Mouse (Mus musculus) midbrain, postnatal 0 days (tissue): ENCODE measurements around the gene Nprl2. TPM values are rescaled to one million over a fixed set of nuclear protein-coding genes. Genes with fewer than 3 reads are reported as not detected.

Experiments used
- ATAC-seq: fragments of 200-750 bp; cut with Nextera tagmentation; 2 replicates; pipeline ENCODE4 v1.8.0; 2017; ENCODE audit warnings: moderate number of reproducible peaks, mild to moderate bottlenecking, moderate TSS enrichment, moderate library complexity; ENCODE audit not compliant: low FRiP score
- DNase-seq: peaks from one replicate; pipeline ENCODE4 v3.0.0-alpha.2; 2015; ENCODE audit warnings: low spot score
- H3K27ac ChIP-seq: fragments of 300-500 bp; sonication (generic); 2 replicates; pipeline ENCODE4 v1.5.1; 2014; ENCODE audit warnings: low read depth, mild to moderate bottlenecking, low read length, mixed read lengths
- H3K27me3 ChIP-seq: fragments of 300-500 bp; sonication (generic); 2 replicates; pipeline ENCODE4 v1.6.1; 2014; ENCODE audit warnings: low read length, control low read depth, mixed read lengths; ENCODE audit not compliant: insufficient read depth
- H3K36me3 ChIP-seq: fragments of 300-500 bp; sonication (generic); 2 replicates; pipeline ENCODE4 v1.6.1; 2014; ENCODE audit warnings: low read length, control low read depth, mixed read lengths; ENCODE audit not compliant: insufficient read depth
- H3K4me1 ChIP-seq: fragments of 300-500 bp; sonication (generic); 2 replicates; pipeline ENCODE4 v1.6.1; 2014; ENCODE audit warnings: mild to moderate bottlenecking, control low read depth, antibody characterized with exemption, low read length, mixed read lengths; ENCODE audit not compliant: insufficient read depth
- H3K4me2 ChIP-seq: fragments of 300-500 bp; sonication (generic); 2 replicates; pipeline ENCODE4 v1.6.1; 2014; ENCODE audit warnings: low read depth, mild to moderate bottlenecking, low read length, mixed read lengths; ENCODE audit not compliant: poor library complexity, severe bottlenecking
- H3K4me3 ChIP-seq: fragments of 300-500 bp; sonication (generic); 2 replicates; pipeline ENCODE4 v1.5.1; 2014; ENCODE audit warnings: low read depth, mild to moderate bottlenecking, low read length, moderate library complexity
- H3K9ac ChIP-seq: fragments of 300-500 bp; sonication (generic); replicated peaks from 2 replicates; pipeline ENCODE4 v1.6.1; 2014; ENCODE audit warnings: mild to moderate bottlenecking, low read length, moderate library complexity, mixed read lengths; ENCODE audit not compliant: poor library complexity, severe bottlenecking
- H3K9me3 ChIP-seq: fragments of 300-500 bp; sonication (generic); 2 replicates; pipeline ENCODE4 v1.6.1; 2016; ENCODE audit warnings: low read length, control low read depth
- CTCF ChIP-seq: IDR thresholded peaks from 2 replicates; pipeline ENCODE4 v1.5.1; 2016; ENCODE audit warnings: antibody characterized with exemption, mild to moderate bottlenecking
- WGBS: fragments of 180-500 bp; shearing (Covaris S2); extraction: QIAGEN DNeasy Blood & Tissue Kit; methylation state at CpG from one replicate; pipeline ENCODE4 v1.1.7; 2014; 5-methylcytosine and 5-hydroxymethylcytosine counted together
- polyA plus RNA-seq: library from polyadenylated mRNA; unstranded; fragments of >200 nt; fragmentation: Nextera tagmentation; extraction: Ambion mirVana; gene quantifications from 2 replicates; pipeline ENCODE4 v1.2.1, GENCODE M21; 2015
- total RNA-seq: library from RNA; depleted of rRNA; stranded (reverse); fragments of >200 nt; gene quantifications from 2 replicates; pipeline ENCODE4 v1.2.3, GENCODE M21; 2014

Gene Nprl2
- total and polyA plus RNA-seq, 2 experiments from 2014 or later: 60.0 to 68.7 TPM

GRCm38 (mm10) chr9:107539940-107540339 is 2.1 kb upstream of the Nprl2 start:
- no peak for ATAC-seq
- Histone ChIP-seq H3K4me3 (no peak overlapping the region), H3K9me3 (no peaks in the 10 kb centered on the region), H3K4me1 (peaks cover 22% of the 10 kb centered on the region), H3K27ac (no peak overlapping the region), H3K27me3 (no peaks in the 10 kb centered on the region), H3K4me2 (no peak overlapping the region), H3K36me3 (peaks cover 38% of the 10 kb centered on the region), H3K9ac (no peak overlapping the region)
- 93% methylated on average over 8 of the region's 8 CpGs for WGBS
- no peak for TF ChIP-seq CTCF
- DNase-seq: no peak

- TF ChIP-seq CTCF: 0 out of 2 replicates have a peak, but pooled peaks have one; percentile 5
- no peak overlapping the region for H3K4me3 ChIP-seq
- H3K36me3 ChIP-seq: peaks cover 42% of the 10 kb centered on the region
- no peak for DNase-seq
- ATAC-seq: no peak
- H3K9me3 ChIP-seq: no peaks in the 10 kb centered on the region
- peak overlapping the region; percentile 79 for H3K4me2 ChIP-seq
- 76% methylated on average over 4 of the region's 4 CpGs for WGBS
- no peaks in the 10 kb centered on the region for H3K27me3 ChIP-seq
- peaks cover 22% of the 10 kb centered on the region for H3K4me1 ChIP-seq
- H3K9ac ChIP-seq: no peak overlapping the region
- H3K27ac ChIP-seq: no peak overlapping the region
Observed at GRCm38 (mm10) chr9:107540420-107540819, 1.6 kb upstream of the Nprl2 start.

- DNase-seq: no peak
- Histone ChIP-seq H3K4me3 (peak overlapping the region; percentile 56), H3K4me1 (peaks cover 16% of the 10 kb centered on the region), H3K27me3 (no peaks in the 10 kb centered on the region), H3K27ac (peak overlapping the region; percentile 14; the same call in 1 of the 2 replicates), H3K9me3 (no peaks in the 10 kb centered on the region), H3K4me2 (peak overlapping the region; percentile 79), H3K36me3 (peaks cover 43% of the 10 kb centered on the region), H3K9ac (peak overlapping the region; percentile 58)
- WGBS: 45% methylated on average over 10 of the region's 10 CpGs
- TF ChIP-seq CTCF: no peak
- no peak for ATAC-seq
Observed at GRCm38 (mm10) chr9:107541005-107541404, 1.0 kb upstream of the Nprl2 start.

- no peak for TF ChIP-seq CTCF
- Histone ChIP-seq H3K4me3 (peak overlapping the region; percentile 56), H3K27me3 (no peaks in the 10 kb centered on the region), H3K4me2 (peak overlapping the region; percentile 79), H3K27ac (peak overlapping the region; percentile 67), H3K4me1 (peaks cover 14% of the 10 kb centered on the region; the same call in 1 of the 2 replicates), H3K36me3 (peaks cover 42% of the 10 kb centered on the region), H3K9me3 (no peaks in the 10 kb centered on the region), H3K9ac (peak overlapping the region; percentile 58)
- ATAC-seq: peak; percentile 11; the same call in 1 of the 2 replicates
- 3% methylated on average over 11 of the region's 11 CpGs for WGBS
- DNase-seq: no peak
Observed at GRCm38 (mm10) chr9:107542352-107542686, 293 bp downstream of the Nprl2 start.

- no peaks in the 10 kb centered on the region for H3K9me3 ChIP-seq
- H3K9ac ChIP-seq: peak overlapping the region; percentile 58
- no peaks in the 10 kb centered on the region for H3K27me3 ChIP-seq
- TF ChIP-seq CTCF: no peak
- H3K4me2 ChIP-seq: peak overlapping the region; percentile 79
- ATAC-seq (no peak), DNase-seq (no peak)
- no peak overlapping the region for H3K27ac ChIP-seq
- peak overlapping the region; percentile 56 for H3K4me3 ChIP-seq
- WGBS: 53% methylated on average over 8 of the region's 8 CpGs
- H3K4me1 ChIP-seq: peaks cover 18% of the 10 kb centered on the region; the same call in 1 of the 2 replicates
- H3K36me3 ChIP-seq: peaks cover 38% of the 10 kb centered on the region
Observed at GRCm38 (mm10) chr9:107542721-107543120, 695 bp downstream of the Nprl2 start.

- 85% methylated on average over 11 of the region's 11 CpGs for WGBS
- Histone ChIP-seq H3K27me3 (no peaks in the 10 kb centered on the region), H3K4me1 (peaks cover 19% of the 10 kb centered on the region; the same call in 1 of the 2 replicates), H3K27ac (no peak overlapping the region), H3K4me3 (no peak overlapping the region), H3K9me3 (no peaks in the 10 kb centered on the region), H3K9ac (no peak overlapping the region), H3K4me2 (no peak overlapping the region), H3K36me3 (peaks cover 33% of the 10 kb centered on the region)
- no peak for TF ChIP-seq CTCF
- DNase-seq: no peak
- no peak for ATAC-seq
Observed at GRCm38 (mm10) chr9:107543299-107543698, 1.3 kb downstream of the Nprl2 start.
